Mouse (Mus musculus): ENCODE measurements around the gene Vwa8. TPM values are rescaled to one million over a fixed set of nuclear protein-coding genes. Genes with fewer than 3 reads are reported as not detected.
A peak's percentile ranks its signal among the peaks of the same experiment; 100 is the strongest.

Gene Vwa8
- 75.9 TPM in 1 of 2 replicates, not detected in the other for polyA plus RNA-seq (2012; ENCODE audit: insufficient read depth, insufficient read length, low replicate concordance, missing spikeins)

- Histone ChIP-seq H3K4me3 (ENCODE audit: insufficient read depth, low read depth, low read length) (peak within 1 kb of the TSS; percentile 97), H3K4me1 (ENCODE audit: control insufficient read depth, insufficient read depth, low read length) (peaks cover 4% of the 10 kb centered on the region; the same call in 1 of the 2 replicates), H3K27ac (ENCODE audit: insufficient read depth, low read depth, low read length) (peak within 1 kb of the TSS; percentile 78)
- TF ChIP-seq POLR2A (IDR thresholded peaks at IDR 0.05; ENCODE audit: insufficient read depth, low read depth, low read length) (peak; percentile 48; the same call in 1 of the 2 replicates), CTCF (IDR thresholded peaks at IDR 0.05; ENCODE audit: insufficient read depth, low read depth, low read length) (no peak)
- under 1% methylated on average over 61 of the region's 61 CpGs for WGBS
Measured at GRCm38 (mm10) chr14:78848941-78849911, at the start of gene Vwa8. Gene Vwa8 (plus strand): TSS chr14:78849052.

DNA sequence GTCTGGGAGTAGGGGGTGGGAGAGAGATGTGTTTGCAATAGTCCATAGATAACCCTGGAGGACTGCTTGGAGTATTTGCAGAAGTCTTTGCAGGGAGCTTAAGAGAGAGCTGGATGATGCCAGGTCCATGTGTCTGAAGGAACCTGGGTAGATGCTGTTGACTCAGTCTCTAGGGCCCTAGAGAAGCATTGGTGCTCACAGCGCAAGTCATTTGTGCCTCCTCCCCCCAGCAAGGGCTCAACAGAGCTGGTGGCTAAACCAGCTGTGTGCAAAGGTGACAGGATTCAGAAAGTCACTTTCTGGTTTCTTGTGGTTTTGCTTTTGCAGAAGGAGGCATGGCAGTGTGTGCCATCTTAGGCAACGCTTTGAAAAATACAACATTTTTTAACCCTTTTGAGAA lies 46.5 kb upstream of the Vwa8 start:
- H3K4me1 ChIP-seq (ENCODE audit: control insufficient read depth, insufficient read depth, low read length): no peaks in the 10 kb centered on the region
- TF ChIP-seq POLR2A (IDR thresholded peaks at IDR 0.05; ENCODE audit: insufficient read depth, low read depth, low read length) (no peak), CTCF (IDR thresholded peaks at IDR 0.05; ENCODE audit: insufficient read depth, low read depth, low read length) (no peak)
- H3K27ac ChIP-seq (ENCODE audit: insufficient read depth, low read depth, low read length): no peak overlapping the region
- no peak overlapping the region for H3K4me3 ChIP-seq (ENCODE audit: insufficient read depth, low read depth, low read length)
- WGBS: 98% methylated on average over 2 of the region's 2 CpGs

GRCm38 (mm10) chr14:78803924-78804323 lies 44.9 kb upstream of the Vwa8 start:
- Histone ChIP-seq H3K4me3 (ENCODE audit: insufficient read depth, low read depth, low read length) (no peak overlapping the region), H3K4me1 (ENCODE audit: control insufficient read depth, insufficient read depth, low read length) (no peaks in the 10 kb centered on the region), H3K27ac (ENCODE audit: insufficient read depth, low read depth, low read length) (no peak overlapping the region)
- WGBS: 84% methylated on average over 6 of the region's 6 CpGs
- TF ChIP-seq POLR2A (IDR thresholded peaks at IDR 0.05; ENCODE audit: insufficient read depth, low read depth, low read length) (no peak), CTCF (IDR thresholded peaks at IDR 0.05; ENCODE audit: insufficient read depth, low read depth, low read length) (no peak)

DNA sequence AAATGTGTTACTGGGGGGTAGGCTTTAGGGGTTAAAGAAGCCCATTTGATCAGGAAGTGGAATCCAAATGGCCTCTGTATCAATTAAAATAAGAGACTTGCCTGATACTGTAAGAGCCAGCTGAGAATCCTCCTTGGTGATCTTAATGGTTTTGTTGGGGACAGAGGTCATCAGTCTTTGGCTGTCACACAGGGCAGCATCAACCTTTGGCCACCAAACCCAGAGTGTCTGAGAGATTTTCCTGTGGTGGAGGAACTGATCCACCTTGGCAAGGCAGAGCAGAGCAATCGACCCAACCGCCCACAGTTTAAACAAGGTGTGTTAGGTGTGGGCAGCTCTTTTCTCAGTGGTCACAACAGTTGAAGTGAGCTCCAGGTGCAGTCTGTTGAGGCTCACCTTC lies 36.0 kb upstream of the Vwa8 start:
- Histone ChIP-seq H3K27ac (ENCODE audit: insufficient read depth, low read depth, low read length) (no peak overlapping the region), H3K4me3 (ENCODE audit: insufficient read depth, low read depth, low read length) (no peak overlapping the region), H3K4me1 (ENCODE audit: control insufficient read depth, insufficient read depth, low read length) (no peaks in the 10 kb centered on the region)
- TF ChIP-seq CTCF (IDR thresholded peaks at IDR 0.05; ENCODE audit: insufficient read depth, low read depth, low read length) (no peak), POLR2A (IDR thresholded peaks at IDR 0.05; ENCODE audit: insufficient read depth, low read depth, low read length) (no peak)
- 96% methylated on average over 2 of the region's 2 CpGs for WGBS

GRCm38 (mm10) chr14:78816411-78816810 lies 32.4 kb upstream of the Vwa8 start:
- WGBS: 13% methylated on average over 2 of the region's 3 CpGs
- H3K4me1 ChIP-seq (ENCODE audit: control insufficient read depth, insufficient read depth, low read length): no peaks in the 10 kb centered on the region
- TF ChIP-seq CTCF (IDR thresholded peaks at IDR 0.05; ENCODE audit: insufficient read depth, low read depth, low read length): no peak
- no peak overlapping the region for H3K4me3 ChIP-seq (ENCODE audit: insufficient read depth, low read depth, low read length)
- H3K27ac ChIP-seq (ENCODE audit: insufficient read depth, low read depth, low read length): no peak overlapping the region

- Histone ChIP-seq H3K4me1 (ENCODE audit: control insufficient read depth, insufficient read depth, low read length) (no peaks in the 10 kb centered on the region), H3K27ac (ENCODE audit: insufficient read depth, low read depth, low read length) (no peak overlapping the region), H3K4me3 (ENCODE audit: insufficient read depth, low read depth, low read length) (no peak overlapping the region)
- TF ChIP-seq POLR2A (IDR thresholded peaks at IDR 0.05; ENCODE audit: insufficient read depth, low read depth, low read length) (no peak), CTCF (IDR thresholded peaks at IDR 0.05; ENCODE audit: insufficient read depth, low read depth, low read length) (no peak)
- 91% methylated on average over 3 of the region's 3 CpGs for WGBS
Measured at GRCm38 (mm10) chr14:78817651-78818050, 31.2 kb upstream of the Vwa8 start.

DNA sequence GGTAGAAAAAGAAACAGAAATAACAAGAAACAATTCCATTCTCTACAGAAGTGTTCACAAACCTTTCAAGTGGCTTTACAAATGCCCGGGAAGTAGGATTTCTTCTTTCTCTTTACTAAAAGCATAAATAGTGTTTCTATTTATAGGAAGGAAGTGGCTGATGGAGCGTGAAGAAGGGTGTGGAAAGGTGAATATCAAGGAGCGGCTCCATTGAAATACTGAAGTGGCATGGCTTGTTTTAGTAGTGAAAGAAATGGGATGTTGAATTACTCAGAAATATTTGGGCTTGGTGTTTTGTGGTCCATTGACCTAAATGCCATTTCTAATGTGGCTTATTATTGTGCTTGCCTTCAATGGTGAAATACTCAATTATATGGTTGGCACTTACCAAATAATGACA lies 30.4 kb upstream of the Vwa8 start:
- no peak overlapping the region for H3K4me3 ChIP-seq (ENCODE audit: insufficient read depth, low read depth, low read length)
- no peak overlapping the region for H3K27ac ChIP-seq (ENCODE audit: insufficient read depth, low read depth, low read length)
- no peaks in the 10 kb centered on the region for H3K4me1 ChIP-seq (ENCODE audit: control insufficient read depth, insufficient read depth, low read length)
- TF ChIP-seq POLR2A (IDR thresholded peaks at IDR 0.05; ENCODE audit: insufficient read depth, low read depth, low read length): no peak
- no peak for TF ChIP-seq CTCF (IDR thresholded peaks at IDR 0.05; ENCODE audit: insufficient read depth, low read depth, low read length)
- 63% methylated on average over 3 of the region's 3 CpGs for WGBS

DNA sequence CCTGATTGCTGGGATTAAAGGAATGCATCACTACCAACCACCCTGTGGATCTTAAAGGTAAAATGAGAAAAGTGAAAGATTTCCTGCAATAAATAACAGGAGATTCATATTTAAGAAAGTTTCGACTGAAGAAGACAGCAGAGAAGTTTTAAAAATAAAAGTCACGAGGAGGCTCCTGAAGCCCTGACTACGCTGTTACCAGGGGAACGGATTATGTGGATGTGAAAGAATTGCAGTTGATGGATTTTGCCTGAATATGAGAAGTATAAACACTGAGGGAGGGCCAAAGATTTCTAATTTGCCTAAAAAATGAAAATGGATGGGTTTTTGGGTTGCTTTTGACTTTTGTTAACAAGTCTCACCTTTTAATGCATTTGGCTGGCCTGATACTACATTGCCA lies 24.8 kb upstream of the Vwa8 start:
- H3K27ac ChIP-seq (ENCODE audit: insufficient read depth, low read depth, low read length): no peak overlapping the region
- 89% methylated on average over 4 of the region's 4 CpGs for WGBS
- TF ChIP-seq CTCF (IDR thresholded peaks at IDR 0.05; ENCODE audit: insufficient read depth, low read depth, low read length) (no peak), POLR2A (IDR thresholded peaks at IDR 0.05; ENCODE audit: insufficient read depth, low read depth, low read length) (no peak)
- H3K4me1 ChIP-seq (ENCODE audit: control insufficient read depth, insufficient read depth, low read length): no peaks in the 10 kb centered on the region
- H3K4me3 ChIP-seq (ENCODE audit: insufficient read depth, low read depth, low read length): no peak overlapping the region

- Histone ChIP-seq H3K4me3 (ENCODE audit: insufficient read depth, low read depth, low read length) (no peak overlapping the region), H3K4me1 (ENCODE audit: control insufficient read depth, insufficient read depth, low read length) (no peaks in the 10 kb centered on the region), H3K27ac (ENCODE audit: insufficient read depth, low read depth, low read length) (no peak overlapping the region)
- 79% methylated on average over 4 of the region's 4 CpGs for WGBS
- TF ChIP-seq CTCF (IDR thresholded peaks at IDR 0.05; ENCODE audit: insufficient read depth, low read depth, low read length) (no peak), POLR2A (IDR thresholded peaks at IDR 0.05; ENCODE audit: insufficient read depth, low read depth, low read length) (no peak)
Measured at GRCm38 (mm10) chr14:78824507-78824906, 24.3 kb upstream of the Vwa8 start.

Data from olfactory bulb, adult 2 months (tissue).